Mouse (Mus musculus): Measurements from ENCODE around the gene Gan.

DNA sequence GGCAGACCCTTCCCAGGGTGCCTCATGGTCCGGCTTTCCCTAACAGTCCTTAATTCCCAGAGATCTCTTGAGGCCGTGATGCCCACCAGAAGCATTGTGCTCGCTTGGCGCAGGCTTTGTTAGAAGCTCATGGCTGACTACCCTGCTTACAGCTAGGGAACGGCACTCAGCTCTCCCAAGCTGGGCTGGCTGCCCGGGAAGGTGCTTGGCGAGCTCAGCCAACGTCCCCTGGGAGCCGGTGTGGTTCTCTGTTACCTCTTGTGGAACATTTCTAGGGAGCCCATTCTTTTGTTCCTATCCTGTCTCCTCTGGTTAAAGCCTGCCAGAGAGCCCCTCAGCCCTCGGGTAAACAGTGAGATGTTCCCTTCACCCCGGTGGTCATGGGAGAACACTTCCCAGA is 54.2 kb downstream of the Gan start:
- TF ChIP-seq GATA1 (IDR thresholded peaks at IDR 0.05; ENCODE audit: low read length) (no peak), TAL1 (IDR thresholded peaks at IDR 0.05; ENCODE audit: low read length) (no peak)
